Mouse (Mus musculus) neural tube, embryonic 10.5 days (tissue): ENCODE results near the gene Dcun1d4.
"Not testable (repeated sequence)": the region's sequence is repeated elsewhere in the genome, so short reads cannot be mapped to it uniquely, and the experiment has no call there.

Experiments
- DNase-seq: peaks from one replicate; pipeline ENCODE4 v3.0.0-alpha.2; 2017; ENCODE audit warnings: low spot score; ENCODE audit errors: extremely low spot score

Dcun1d4 gene

GRCm38 (mm10) chr5:73480700-73481099 is at the start of gene Dcun1d4:
Gene Dcun1d4 (plus strand): TSS chr5:73481000.
- no peak for DNase-seq

GRCm38 (mm10) chr5:73431581-73431980 is 49.2 kb upstream of the Dcun1d4 start:
- DNase-seq = peak; percentile 62

- DNase-seq = no peak
Measured at GRCm38 (mm10) chr5:73432805-73433204, 48.0 kb upstream of the Dcun1d4 start.

GRCm38 (mm10) chr5:73434764-73435163 is 46.0 kb upstream of the Dcun1d4 start:
- no peak for DNase-seq

DNA sequence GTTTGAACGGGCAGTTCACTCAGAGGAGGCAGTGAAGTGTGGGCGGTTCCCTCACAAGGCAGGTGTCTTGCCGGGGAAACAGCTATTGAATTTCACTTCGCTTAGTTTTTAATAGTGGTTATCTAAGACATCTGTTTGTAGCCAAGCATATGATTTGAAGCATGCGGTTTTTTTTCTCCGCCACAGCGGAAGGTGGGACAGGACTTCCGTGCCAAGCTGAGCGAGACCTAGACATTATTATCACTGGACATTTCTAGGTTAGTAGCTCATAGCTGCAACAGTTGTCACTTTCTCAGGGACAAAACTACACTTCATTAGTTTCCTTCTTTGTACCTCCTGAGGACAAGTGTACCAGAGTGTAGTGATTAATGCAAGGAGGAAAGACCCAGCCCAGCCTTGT is 38.6 kb upstream of the Dcun1d4 start:
- DNase-seq = no peak

- DNase-seq = no peak
Measured at GRCm38 (mm10) chr5:73450276-73450675, 30.5 kb upstream of the Dcun1d4 start.

GRCm38 (mm10) chr5:73454502-73455306 is 26.1 kb upstream of the Dcun1d4 start:
- DNase-seq = no peak

- no peak for DNase-seq
Measured at GRCm38 (mm10) chr5:73455307-73455687, 25.5 kb upstream of the Dcun1d4 start.

GRCm38 (mm10) chr5:73468462-73469433 is 12.1 kb upstream of the Dcun1d4 start:
- DNase-seq = no peak

DNA sequence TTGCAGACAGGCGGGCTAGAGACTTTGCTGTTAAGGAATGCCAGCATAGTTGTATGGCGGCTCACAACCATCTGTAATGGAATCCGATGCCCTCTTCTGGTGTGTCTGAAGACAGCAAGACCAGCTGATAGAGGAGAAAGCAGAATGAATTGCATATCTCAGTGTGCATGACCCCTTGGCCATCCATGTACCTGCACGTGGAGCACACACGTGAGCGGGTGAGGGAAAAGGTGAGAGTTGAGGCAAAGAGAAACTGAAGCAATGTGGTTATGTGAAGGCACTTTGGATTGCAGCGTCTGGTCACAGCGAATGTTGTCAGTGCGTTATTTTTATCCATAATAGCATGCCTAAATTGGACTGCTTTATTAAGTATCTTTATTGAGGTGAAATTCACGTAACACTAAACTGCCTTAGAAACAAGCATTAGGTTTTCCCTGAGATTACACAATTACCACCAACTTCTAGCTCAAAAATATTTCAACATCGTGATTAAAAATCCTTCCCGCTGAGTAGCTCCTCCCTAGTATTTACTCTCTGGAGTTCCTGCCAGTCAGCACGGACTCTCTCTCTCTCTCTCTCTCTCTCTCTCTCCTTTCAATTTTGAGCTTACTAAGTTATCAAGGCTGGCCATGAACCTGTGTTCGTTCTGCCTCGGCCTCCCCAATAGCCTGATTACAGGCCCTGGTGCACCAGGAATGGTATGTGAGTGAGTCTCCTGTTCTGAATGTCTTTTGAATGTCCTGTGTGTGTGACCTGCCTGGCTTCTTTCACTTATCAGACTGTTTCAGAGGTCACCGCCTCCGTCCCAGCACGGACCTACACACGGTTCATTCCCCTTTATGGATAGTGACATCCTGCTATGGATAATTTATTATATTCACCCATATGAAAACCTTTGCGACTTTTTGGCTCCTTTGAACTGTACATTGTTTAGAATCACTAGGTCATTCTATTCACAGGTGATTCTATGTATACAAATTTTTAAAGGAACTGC is 6.1 kb upstream of the Dcun1d4 start:
- no peak for DNase-seq

GRCm38 (mm10) chr5:73481401-73481800 is 601 bp downstream of the Dcun1d4 start:
- no peak for DNase-seq

DNA sequence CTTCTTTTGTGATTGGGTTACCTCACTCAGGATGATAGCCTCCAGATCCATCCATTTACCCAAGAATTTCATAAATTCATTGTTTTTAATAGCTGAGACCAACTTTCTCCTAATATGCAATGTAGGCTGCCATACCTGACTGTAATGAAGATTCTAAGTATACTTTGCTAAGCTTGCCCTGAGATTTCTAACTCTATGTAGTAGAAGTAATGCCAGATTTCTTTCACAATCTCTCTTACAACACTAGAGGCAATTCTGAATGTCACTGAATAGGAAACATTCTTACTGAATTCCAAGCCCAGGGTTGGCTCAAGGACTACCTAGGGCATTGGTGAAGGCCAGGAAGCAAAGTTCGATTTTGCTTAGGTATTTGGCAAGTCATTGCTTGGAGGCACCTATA is 1.6 kb downstream of the Dcun1d4 start:
- not testable (repeated sequence) for DNase-seq

- DNase-seq = no peak
Measured at GRCm38 (mm10) chr5:73484016-73484615, 3.3 kb downstream of the Dcun1d4 start.

DNA sequence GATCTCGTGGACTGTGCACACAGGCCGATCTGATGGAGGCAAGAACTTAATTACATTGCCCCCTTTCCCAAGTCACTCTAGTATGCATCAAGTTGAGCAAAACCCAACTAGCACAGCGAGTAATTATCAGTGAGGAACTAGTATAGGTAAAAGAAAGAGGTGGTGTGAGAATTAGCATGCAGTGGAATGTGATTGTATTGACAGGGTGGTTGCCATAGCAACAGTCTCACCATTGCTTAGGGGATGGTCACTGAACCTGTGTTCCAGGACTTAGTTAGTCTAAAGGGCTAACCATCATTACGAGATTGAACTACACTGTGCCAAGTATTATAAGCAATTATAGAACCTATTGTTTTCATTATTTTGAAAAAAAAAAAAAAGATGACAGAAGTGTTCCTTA is 5.7 kb downstream of the Dcun1d4 start:
- DNase-seq = no peak

DNA sequence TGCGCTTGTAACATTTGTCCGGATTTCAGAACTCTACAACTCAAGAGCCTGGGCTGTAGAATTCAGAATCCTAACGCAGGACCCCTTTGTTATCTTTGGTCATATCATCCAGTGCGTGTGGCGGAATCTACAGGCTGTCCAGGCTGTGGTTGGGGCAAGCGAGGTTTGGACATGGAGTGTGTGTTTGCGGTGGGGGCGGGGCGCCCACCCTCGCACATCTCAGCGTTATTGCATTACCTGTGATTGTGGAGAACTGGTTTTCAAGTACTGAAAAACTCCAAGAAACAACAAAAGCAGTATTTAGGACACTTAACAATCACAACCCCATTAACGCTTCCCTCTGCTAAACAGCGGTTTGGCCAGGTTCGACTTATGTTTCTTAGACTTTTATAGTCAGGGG is 9.1 kb downstream of the Dcun1d4 start:
- peak; percentile 58 for DNase-seq

- peak; percentile 99 for DNase-seq
Measured at GRCm38 (mm10) chr5:73490596-73491073, 9.8 kb downstream of the Dcun1d4 start.

DNA sequence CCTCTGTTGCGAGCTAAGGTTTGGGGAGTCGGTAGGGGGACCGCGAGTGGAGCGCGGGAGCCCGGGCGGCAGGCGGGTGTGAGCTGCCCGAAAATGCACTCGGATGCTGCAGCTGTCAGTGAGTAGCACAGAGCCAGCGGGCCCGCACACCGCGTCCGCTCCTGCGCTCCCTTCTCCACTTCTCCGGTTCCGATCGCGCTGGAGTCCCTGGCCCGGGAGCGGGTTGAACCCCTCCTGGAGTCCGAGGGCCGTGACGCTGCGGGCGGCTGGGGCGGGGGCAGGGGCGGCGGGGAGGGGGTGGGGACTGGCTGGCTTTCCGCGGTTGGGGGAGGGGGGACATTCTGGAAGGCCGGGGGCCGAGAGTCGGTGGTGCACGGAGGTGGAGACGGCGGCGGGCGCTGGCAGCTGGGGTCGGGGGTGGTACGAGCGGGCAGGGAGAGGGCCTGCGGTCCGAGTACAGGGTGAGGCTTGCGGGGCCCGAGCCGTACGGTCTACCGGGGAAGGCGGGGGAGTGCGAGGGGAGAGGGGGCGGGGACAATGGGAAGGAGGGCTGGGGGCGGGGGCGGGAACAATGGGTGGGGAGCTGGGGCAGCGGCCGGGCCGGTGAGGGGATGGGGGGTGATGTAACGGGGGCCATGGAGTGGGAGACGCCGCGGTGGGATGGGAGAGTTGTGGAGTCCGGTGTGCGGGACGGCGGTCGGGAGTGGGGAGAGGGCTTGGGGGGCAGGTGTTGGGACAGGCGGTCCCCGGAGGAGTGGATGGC is 10.5 kb downstream of the Dcun1d4 start:
- no peak for DNase-seq

- DNase-seq = peak; percentile 86
Measured at GRCm38 (mm10) chr5:73491837-73492720, 11.3 kb downstream of the Dcun1d4 start.

DNA sequence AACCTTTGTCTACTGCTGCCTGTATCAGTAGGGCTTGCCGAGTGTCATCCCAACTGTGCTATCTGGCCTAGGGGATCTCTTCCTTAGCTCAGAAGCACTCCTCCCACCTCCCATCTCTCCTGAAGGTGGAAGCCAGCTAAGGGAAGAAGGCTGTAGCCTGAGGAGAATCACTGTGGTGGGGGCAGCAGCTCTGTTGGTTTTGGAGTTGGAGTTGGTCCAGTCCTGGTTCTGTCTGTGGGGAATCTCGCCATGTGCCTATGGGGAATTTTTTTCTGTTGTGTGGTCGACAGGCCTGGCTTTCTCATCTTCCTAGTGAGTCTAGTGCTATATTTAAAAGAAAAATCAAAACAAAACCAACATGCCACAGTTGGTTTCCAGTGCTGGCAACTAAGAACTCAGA is 16.6 kb downstream of the Dcun1d4 start:
- no peak for DNase-seq
